24 mouse cellular contexts compared by ENCODE assay signal in the genomic region with DNA sequence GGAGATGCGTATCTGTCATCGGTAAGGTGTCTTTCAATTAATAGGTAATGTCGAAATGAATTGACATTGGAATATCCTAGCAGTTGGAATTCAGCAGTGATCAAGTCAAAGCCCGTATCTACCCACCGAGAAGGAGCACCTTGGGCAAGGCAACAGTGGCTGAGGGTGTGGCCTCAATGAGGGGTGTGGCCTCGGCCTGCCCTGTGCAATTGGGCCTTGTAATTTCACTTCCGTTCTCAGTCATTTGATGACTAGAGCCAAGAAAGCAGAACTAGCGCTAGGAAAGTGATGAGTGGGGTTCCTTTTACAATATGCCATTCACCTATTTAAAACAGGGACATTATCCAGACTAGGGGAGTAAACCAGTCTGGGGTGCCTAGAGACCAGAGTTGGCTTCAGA.
DNase-seq lines count a peak whose midpoint lies in the region; ATAC-seq and TF ChIP-seq lines count a peak whose summit lies in the region.
"Had no signal": no experiment of that assay in that cellular context is flagged by ENCODE, and none has a peak within 500 bp of the region (broad histone marks: within the 10 kb centered on the region; RNA-seq: fewer than 3 reads in every experiment).

No protein-coding gene starts in this region.

- WGBS in kidney, embryonic 14.5 days = 86% methylated on average over 8 of the region's 8 CpGs
- 88% methylated on average over 8 of the region's 8 CpGs for WGBS in midbrain, postnatal 0 days

- no peak for TF ChIP-seq CTCF in layer of hippocampus, adult 2 months (conservative IDR thresholded peaks at IDR 0.05)
- no peak for TF ChIP-seq CTCF in midbrain, postnatal 0 days (IDR thresholded peaks at IDR 0.05)

- H3K4me1 ChIP-seq in kidney, embryonic 14.5 days (ENCODE audit: control insufficient read depth, insufficient read depth, low read length) = no peaks in the 10 kb centered on the region
- 0 out of 2 replicates have a peak, but pooled peaks cover 2% of the 10 kb centered on the region for H3K4me1 ChIP-seq in midbrain, postnatal 0 days (ENCODE audit: insufficient read depth, low read length)
- H3K4me1 ChIP-seq: embryonic facial prominence, embryonic 15.5 days; liver, embryonic 15.5 days had no signal

- peak; percentile 61; the same call in 1 of the 2 replicates for ATAC-seq in kidney, embryonic 14.5 days (ENCODE audit: low FRiP score, low TSS enrichment)
- peak; percentile 44 to 67; a peak in 3 of 4 replicates for ATAC-seq in hematopoietic stem cell, adult 5-6 weeks (replicated peaks in 1 of 2; ENCODE audit: insufficient read depth in 1 of 2, low FRiP score in 2 of 2, low TSS enrichment in 1 of 2, low read depth in 1 of 2, poor library complexity in 2 of 2, severe bottlenecking in 2 of 2)
- no peak for ATAC-seq in midbrain, postnatal 0 days (ENCODE audit: low FRiP score)
- ATAC-seq: inflammation-experienced regulatory T-cells, adult 6 months had no signal

- no peaks in the 10 kb centered on the region for H3K27me3 ChIP-seq in kidney, embryonic 14.5 days (ENCODE audit: control insufficient read depth, insufficient read depth, low read length)
- H3K27me3 ChIP-seq in splenic B cell, adult 2 months (ENCODE audit: control insufficient read depth, insufficient read depth, low read length, poor library complexity, severe bottlenecking) = no peaks in the 10 kb centered on the region
- H3K27me3 ChIP-seq in midbrain, postnatal 0 days (ENCODE audit: insufficient read depth, low read length) = no peaks in the 10 kb centered on the region
- H3K27me3 ChIP-seq: embryonic facial prominence, embryonic 15.5 days; forebrain, embryonic 15.5 days; heart, embryonic 13.5 days; hindbrain, embryonic 13.5 days; liver, embryonic 15.5 days; neural tube, embryonic 15.5 days had no signal

- no peak overlapping the region for H3K4me3 ChIP-seq in kidney, embryonic 14.5 days (ENCODE audit: low read length)
- no peak overlapping the region for H3K4me3 ChIP-seq in layer of hippocampus, adult 2 months
- H3K4me3 ChIP-seq in midbrain, postnatal 0 days (ENCODE audit: low read depth, low read length) = no peak overlapping the region
- H3K4me3 ChIP-seq: embryonic facial prominence, embryonic 15.5 days; forebrain, embryonic 15.5 days; heart, adult 2 months; heart, embryonic 13.5 days; hindbrain, embryonic 13.5 days; limb, embryonic 15.5 days; liver, embryonic 15.5 days; midbrain, embryonic 10.5 days; neural tube, embryonic 15.5 days had no signal

- H3K9ac ChIP-seq in kidney, embryonic 14.5 days (ENCODE audit: low read depth, low read length) = no peak overlapping the region
- H3K9ac ChIP-seq in midbrain, postnatal 0 days (replicated peaks; ENCODE audit: low read length, poor library complexity, severe bottlenecking) = no peak overlapping the region
- H3K9ac ChIP-seq: embryonic facial prominence, embryonic 15.5 days; forebrain, embryonic 15.5 days; hindbrain, embryonic 13.5 days; limb, embryonic 15.5 days; liver, embryonic 15.5 days; neural tube, embryonic 15.5 days had no signal

- no peaks in the 10 kb centered on the region for H3K9me3 ChIP-seq in kidney, embryonic 14.5 days (ENCODE audit: control insufficient read depth, low read length)
- no peaks in the 10 kb centered on the region for H3K9me3 ChIP-seq in midbrain, postnatal 0 days (ENCODE audit: low read length)
- H3K9me3 ChIP-seq: embryonic facial prominence, embryonic 15.5 days; forebrain, embryonic 15.5 days; heart, embryonic 13.5 days; hindbrain, embryonic 13.5 days; limb, embryonic 15.5 days; liver, embryonic 15.5 days; midbrain, embryonic 10.5 days; neural tube, embryonic 15.5 days had no signal

- no peak overlapping the region for H3K4me2 ChIP-seq in kidney, embryonic 14.5 days (replicated peaks; ENCODE audit: low read depth, low read length)
- H3K4me2 ChIP-seq in midbrain, postnatal 0 days (ENCODE audit: low read depth, low read length, poor library complexity, severe bottlenecking) = no peak overlapping the region
- H3K4me2 ChIP-seq: embryonic facial prominence, embryonic 15.5 days; forebrain, embryonic 15.5 days; heart, embryonic 13.5 days; hindbrain, embryonic 13.5 days; limb, embryonic 15.5 days; liver, embryonic 15.5 days; neural tube, embryonic 15.5 days had no signal

- no peak for DNase-seq in kidney, postnatal 36 days
- DNase-seq in ES-CJ7 (ENCODE audit: low read depth, low spot score) = peak; percentile 20
- DNase-seq in splenic B cell, adult 2 months (ENCODE audit: low read depth, low spot score) = peak; percentile 66
- DNase-seq in layer of hippocampus, adult 2 months (ENCODE audit: low spot score in 2 of 2) = no peak
- DNase-seq in midbrain, postnatal 0 days (ENCODE audit: low spot score) = no peak
- DNase-seq: adrenal gland, postnatal 10 days; cerebellum, adult 8-10 months; cerebellum, postnatal 36 days; gastrocnemius, postnatal 14 days; heart, adult 2 months; kidney, adult 18-20 months; lung, postnatal 4 days had no signal

- H3K27ac ChIP-seq in kidney, embryonic 14.5 days (ENCODE audit: low read depth, low read length) = no peak overlapping the region
- no peak overlapping the region for H3K27ac ChIP-seq in layer of hippocampus, adult 2 months
- H3K27ac ChIP-seq in midbrain, postnatal 0 days (ENCODE audit: low read depth, low read length) = no peak overlapping the region
- H3K27ac ChIP-seq: embryonic facial prominence, embryonic 15.5 days; forebrain, embryonic 15.5 days; heart, adult 2 months; heart, embryonic 13.5 days; hindbrain, embryonic 13.5 days; kidney, postnatal 0 days; limb, embryonic 15.5 days; liver, embryonic 15.5 days; midbrain, embryonic 10.5 days; neural tube, embryonic 15.5 days had no signal

- H3K36me3 ChIP-seq in kidney, embryonic 14.5 days (ENCODE audit: control insufficient read depth, insufficient read depth, low read length) = no peaks in the 10 kb centered on the region
- no peaks in the 10 kb centered on the region for H3K36me3 ChIP-seq in splenic B cell, adult 2 months (ENCODE audit: control insufficient read depth, insufficient read depth, low read length, poor library complexity, severe bottlenecking)
- no peaks in the 10 kb centered on the region for H3K36me3 ChIP-seq in midbrain, postnatal 0 days (ENCODE audit: insufficient read depth, low read length)
- H3K36me3 ChIP-seq: embryonic facial prominence, embryonic 15.5 days; forebrain, embryonic 15.5 days; heart, embryonic 13.5 days; hindbrain, embryonic 13.5 days; limb, embryonic 15.5 days; liver, embryonic 15.5 days; midbrain, embryonic 10.5 days; neural tube, embryonic 15.5 days had no signal

Comparison
In these comparisons a context has a peak if more than half of its experiments do, and no peak if none do; other contexts are left out.
1. DNase-seq: peak in ES-CJ7 (single experiment) and splenic B cell, adult 2 months (single experiment); none in kidney, postnatal 36 days (0 of 2), layer of hippocampus, adult 2 months (0 of 2) and midbrain, postnatal 0 days (single experiment).